Mouse (Mus musculus) thymus, postnatal 25 days (tissue): ENCODE measurements around the gene Ankrd55.

Experiments used
- DNase-seq: peaks from one replicate; pipeline ENCODE4 v3.0.0; 2022

The Ankrd55 gene

GRCm38 (mm10) chr13:112288225-112289178, at the start of gene Ankrd55:
Ankrd55 (plus strand) TSS chr13:112288451.
- peak; percentile 69 for DNase-seq

GRCm38 (mm10) chr13:112239239-112239638, 49.0 kb upstream of the Ankrd55 start:
- DNase-seq: no peak

DNA sequence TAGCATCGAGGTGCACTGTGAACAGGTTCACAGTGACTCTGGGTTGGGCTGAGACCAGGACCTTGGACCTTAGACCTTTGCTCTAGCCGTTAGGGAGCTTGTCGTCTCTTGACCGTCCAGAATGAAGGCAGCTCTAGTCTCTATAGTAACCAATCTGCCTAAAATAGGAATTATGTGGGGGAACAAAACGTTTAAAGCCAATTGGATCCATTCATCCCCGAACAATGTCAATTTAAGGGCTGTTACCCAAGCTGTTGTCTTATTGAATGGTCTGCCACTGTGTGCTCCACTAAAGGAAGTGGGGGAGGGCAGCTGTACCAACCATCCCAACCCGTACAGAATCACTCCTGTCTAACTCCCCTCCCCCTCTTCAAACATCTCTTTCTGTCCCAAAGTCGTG, 46.8 kb upstream of the Ankrd55 start:
- DNase-seq: no peak

GRCm38 (mm10) chr13:112245131-112245530, 43.1 kb upstream of the Ankrd55 start:
- DNase-seq: no peak

DNA sequence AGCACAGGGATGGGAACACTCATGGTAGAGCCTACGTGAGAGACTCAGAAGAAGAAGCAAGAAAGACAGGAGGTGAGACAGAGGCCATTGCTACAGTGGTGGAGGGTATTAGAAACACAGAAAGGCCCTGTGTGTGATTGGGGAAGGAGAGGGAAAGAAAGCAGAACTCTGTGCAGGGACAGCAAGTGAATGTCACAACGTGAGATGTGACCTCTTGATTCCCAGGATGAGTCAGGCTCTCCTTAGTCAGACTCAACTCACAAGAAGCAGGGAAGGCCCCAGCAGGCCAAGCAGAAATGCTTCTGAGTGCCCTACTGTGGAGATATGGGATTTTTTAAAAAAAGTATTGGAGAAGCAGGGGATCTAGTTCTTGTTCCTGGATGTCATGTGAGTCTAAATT, 36.8 kb upstream of the Ankrd55 start:
- no peak for DNase-seq

DNA sequence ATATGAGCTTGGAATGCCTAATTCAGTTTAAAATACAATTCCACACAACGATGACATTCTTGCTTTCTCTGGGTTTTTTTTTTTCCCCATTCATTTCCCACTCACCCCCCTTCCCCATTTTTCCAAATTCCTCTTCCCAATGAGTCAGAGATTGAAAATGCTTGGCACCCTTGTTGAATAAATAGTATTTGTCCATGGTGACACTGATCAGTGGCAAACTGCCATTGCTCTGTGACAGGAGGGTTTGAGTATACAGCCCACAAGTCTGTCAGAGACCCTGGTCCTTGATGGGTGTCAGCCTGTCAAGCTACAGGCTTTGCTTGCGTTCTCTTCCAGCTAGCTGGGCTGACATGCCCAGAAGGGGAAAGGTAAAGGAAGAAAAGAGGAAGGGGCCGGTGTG, 36.2 kb upstream of the Ankrd55 start:
- no peak for DNase-seq

GRCm38 (mm10) chr13:112252991-112253620, 35.1 kb upstream of the Ankrd55 start:
- no peak for DNase-seq

- DNase-seq: no peak
Measured at GRCm38 (mm10) chr13:112254116-112254515, 34.1 kb upstream of the Ankrd55 start.

- no peak for DNase-seq
Measured at GRCm38 (mm10) chr13:112255862-112256261, 32.4 kb upstream of the Ankrd55 start.

GRCm38 (mm10) chr13:112258478-112258877, 29.8 kb upstream of the Ankrd55 start:
- DNase-seq: peak; percentile 17

DNA sequence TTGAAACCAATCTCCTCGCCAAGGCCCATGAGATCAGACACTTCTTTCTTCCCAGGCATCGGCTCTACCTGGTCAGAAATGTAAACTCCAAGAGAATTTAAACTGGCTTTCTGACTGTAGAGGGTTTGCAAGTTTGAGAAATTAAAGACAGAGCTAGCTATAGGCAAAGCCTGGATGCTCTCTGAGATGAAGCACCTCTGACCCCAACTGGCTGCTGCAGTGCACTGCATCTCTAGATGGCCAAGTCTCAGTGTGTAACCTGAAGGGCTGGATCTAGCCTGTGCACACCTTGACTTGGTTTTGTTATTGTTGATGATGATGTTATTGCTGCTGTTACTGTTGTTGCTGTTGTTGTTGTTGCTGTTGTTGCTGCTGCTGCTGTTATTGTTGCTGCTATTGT, 28.9 kb upstream of the Ankrd55 start:
- DNase-seq: peak; percentile 77

- DNase-seq: peak; percentile 40
Measured at GRCm38 (mm10) chr13:112264666-112265065, 23.6 kb upstream of the Ankrd55 start.

DNA sequence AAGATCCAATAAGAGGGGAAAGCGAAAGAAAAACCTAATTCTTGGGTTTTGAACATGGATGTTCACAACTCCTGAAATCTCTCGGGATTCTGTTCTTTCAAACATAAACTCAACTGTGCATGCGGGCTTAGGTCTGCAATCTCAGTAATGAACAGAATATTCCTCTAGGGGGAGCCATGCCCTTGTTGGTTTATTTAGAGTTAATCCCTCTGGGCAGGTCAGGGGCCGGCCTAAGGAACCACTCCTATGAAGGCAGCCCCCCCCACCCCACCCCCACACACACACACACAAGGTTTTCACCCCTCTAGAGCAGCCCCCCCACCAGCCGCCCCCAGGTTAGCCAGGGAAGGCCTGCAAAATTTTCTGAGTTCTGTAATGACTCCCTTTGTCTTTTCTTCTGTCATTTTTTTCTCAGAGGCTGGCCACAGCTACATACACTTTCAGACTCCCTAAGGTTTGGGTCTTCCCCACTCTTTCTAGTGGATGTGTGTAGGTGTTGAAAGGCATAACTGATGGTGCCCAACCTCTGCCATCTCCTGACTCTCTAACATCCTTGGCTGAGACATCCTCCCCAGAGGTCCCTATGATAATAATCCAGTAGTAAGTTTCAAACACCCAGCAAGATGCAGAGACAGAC, 16.2 kb upstream of the Ankrd55 start:
- DNase-seq: peak; percentile 44

GRCm38 (mm10) chr13:112274636-112275035, 13.6 kb upstream of the Ankrd55 start:
- DNase-seq: no peak

GRCm38 (mm10) chr13:112275951-112276350, 12.3 kb upstream of the Ankrd55 start:
- DNase-seq: no peak

DNA sequence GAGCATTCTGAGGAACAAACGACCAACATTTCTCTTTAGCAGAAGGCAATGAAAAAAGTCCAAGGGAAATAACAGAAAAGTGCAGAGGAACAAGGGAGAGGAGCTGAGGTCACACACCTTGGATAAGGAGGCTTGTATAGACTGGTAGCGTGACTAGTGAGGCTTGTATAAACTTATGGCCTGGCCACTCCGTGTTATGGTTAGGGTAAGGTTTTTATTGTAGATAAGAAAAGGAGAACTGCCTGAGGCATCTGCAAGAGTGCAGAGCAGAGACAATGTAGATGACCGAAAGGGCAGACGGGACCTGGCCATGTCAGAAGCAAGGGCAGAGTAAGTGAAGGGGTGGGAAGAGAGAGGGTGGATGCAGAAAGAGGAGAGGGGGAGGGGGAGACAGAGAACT, 10.7 kb upstream of the Ankrd55 start:
- no peak for DNase-seq

DNA sequence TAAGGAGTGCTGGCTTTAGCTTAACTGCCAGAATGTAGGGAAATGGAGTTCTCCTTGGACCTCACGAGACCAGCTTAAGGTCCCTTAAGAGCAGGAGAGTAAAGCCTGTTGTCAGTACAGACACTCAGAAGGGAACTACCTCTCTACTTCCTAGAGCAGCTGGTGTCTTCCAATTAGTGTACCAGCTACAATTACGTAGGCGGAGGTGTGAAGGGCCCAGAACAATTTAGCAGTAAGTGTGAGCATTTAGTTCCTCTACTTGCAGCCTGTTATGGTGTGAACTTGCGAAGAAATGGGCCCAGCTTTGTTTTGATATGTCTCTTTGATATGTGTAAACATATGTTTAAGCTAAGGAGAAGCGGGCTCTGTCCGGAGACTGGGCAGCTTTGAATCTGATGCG, 10.0 kb upstream of the Ankrd55 start:
- DNase-seq: no peak

GRCm38 (mm10) chr13:112287135-112287534, 1.1 kb upstream of the Ankrd55 start:
- no peak for DNase-seq

DNA sequence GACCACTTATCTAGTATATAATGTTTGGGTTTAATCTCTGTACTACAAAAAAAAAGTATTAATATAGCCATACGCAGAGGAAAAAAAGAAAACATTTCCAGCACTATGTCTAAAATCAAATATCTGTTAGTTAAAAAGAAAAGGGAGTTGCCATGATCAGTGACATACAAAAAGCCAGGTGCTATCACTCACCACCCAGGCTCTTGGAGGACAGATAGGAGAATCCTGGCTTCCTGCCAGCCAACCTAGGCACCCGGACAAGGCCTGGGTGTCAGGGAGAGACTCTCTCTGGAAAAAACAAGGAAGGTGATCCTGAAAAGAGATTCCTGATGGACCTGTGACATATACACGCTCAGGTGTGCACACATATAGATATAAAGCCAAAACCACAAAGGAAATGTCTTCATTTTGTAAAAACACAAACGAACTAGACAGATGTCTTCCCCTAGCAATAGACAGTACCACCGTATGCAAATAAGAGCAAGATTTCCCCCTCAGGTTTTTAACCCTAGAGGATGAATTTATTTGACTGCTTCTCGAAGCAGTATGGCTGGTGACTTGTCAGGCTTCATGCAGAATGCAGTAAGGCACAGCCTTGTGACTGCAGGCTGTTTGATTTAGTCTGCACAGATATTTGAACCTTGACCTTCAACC, 553 bp upstream of the Ankrd55 start:
- peak; percentile 42 for DNase-seq

GRCm38 (mm10) chr13:112289338-112289737, 1.1 kb downstream of the Ankrd55 start:
- no peak for DNase-seq

- no peak for DNase-seq
Measured at GRCm38 (mm10) chr13:112289981-112290380, 1.7 kb downstream of the Ankrd55 start.

DNA sequence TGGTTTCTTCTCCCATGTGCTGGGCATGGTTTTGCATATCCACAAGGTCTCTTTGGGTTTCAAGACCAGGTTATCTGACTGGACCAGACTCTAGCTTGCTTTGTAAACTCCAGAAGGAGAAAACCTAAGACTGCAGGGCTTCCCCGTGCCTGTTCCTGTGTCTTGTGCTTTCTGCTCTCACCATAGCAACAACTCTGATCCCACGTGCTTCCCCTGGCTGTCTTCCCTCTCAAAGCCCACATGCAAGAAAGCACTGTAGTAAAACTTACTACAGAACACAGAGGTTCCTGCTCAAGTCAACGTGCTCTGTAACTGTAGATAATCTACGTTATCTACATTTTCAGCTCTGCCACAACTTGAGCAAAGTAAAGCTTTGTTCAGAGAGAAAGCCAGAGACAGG, 4.2 kb downstream of the Ankrd55 start:
- peak; percentile 47 for DNase-seq

- DNase-seq: no peak
Measured at GRCm38 (mm10) chr13:112293092-112293491, 4.8 kb downstream of the Ankrd55 start.
